Mouse (Mus musculus) hindlimb bud, embryonic 11.5 days (tissue): Measurements from ENCODE around the gene Car5a.

ENCODE experiments used
- DNase-seq: peaks from one replicate; pipeline ENCODE4 v3.0.0-alpha.2; 2012; ENCODE audit warnings: low read depth, low spot score; ENCODE audit errors: extremely low spot score

Car5a gene

DNA sequence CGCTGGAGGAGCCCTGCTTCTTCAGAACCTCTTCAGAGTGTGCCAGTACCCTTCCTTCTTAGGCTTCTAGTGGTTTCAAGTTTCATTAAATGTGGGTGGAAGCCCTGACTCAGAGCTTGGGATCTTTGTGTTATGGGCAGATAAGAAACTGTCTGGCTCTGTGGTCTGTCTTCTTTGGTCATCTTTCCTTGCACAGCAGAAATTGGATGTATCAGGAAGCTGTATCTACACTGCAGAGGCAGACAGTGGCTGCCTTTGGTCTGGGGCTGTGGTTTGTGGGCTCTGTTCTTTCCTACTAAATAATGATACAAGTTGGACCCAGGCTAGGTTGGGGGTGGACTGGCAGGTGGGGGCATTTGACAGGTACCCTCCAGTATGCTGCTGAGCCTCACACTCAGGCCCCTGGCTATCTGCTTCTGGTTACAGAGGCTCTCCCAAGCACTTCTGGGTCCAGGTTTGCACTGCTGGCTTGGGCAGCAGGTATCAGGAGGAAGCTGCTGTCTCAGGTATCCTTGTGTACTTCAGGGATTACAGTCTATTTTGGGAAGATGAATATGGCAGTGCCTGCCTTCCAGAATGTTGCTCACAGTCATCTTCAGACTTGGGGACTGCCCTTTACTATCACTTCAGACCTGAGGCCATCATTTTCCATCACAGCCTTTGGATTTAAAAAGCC is 11.3 kb upstream of the Car5a start:
- DNase-seq = no peak

DNA sequence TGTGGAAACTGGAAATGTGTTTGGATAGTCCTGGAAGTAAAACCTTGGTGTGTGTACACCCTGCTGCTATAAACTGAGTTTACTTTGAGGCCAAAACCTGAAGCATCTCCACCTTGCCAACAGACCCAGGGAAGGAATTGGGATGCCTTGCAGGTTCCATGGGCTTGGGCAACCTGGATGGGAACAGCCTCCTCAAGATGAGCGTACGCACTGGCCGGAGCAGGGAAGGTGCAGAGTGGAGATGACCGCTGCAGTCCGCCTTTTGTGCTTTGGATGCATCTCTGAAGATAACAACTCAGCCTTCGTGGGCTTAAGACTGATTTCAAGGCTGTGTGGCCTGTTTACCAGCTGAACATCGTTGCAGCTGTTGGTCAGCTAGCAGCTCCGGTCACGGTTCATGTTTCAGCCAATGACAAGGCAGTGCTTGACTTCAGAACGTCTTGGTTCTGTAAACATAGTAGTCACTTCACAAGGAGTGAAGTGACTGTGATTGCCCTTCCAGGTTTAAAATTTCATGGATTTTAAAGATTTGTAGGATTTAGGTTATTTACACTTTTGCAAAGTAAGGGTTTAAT is 10.4 kb upstream of the Car5a start:
- DNase-seq = no peak

- no peak for DNase-seq
These were observed 9.3 kb upstream of the Car5a start for GRCm38 (mm10) chr8:121953821-121954545.

DNA sequence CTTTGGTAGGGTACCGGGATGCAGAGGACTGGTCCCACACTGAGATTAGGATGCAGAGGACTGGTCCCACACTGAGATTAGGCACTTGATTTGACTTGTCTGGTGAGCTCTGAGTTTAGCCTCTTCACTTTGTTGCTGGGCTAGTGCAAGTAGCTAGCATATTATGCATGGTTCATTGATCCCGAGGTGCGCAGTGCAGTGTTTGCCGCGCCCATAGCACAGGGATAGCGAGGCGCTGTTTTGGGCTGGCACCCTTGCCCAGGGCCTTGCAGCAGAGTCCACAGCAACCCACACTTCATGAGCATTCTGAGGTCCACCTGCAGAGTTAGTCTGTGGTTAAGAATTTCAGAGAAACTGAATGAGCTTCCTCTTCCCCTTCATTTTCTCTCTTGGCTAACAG is 8.1 kb upstream of the Car5a start:
- no peak for DNase-seq

DNA sequence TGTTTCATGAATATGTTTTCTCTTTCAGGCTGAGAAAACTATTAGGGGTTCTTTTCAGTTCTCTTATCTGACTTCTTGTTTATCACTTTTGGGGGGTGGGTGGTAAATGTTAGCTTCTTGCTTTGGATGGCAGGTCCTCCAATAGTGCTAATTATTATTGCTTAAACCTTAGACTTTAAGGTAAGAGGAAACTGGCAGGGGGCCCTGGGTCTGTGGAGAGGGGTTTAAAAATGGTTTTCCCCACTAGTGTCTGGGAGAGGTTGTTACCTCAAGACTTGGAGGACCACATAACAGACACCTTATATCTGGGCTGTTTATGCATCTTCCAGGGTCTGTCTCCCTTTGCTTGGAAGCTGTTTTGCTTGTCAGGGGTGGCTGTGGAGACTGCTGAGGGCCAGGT is 7.4 kb upstream of the Car5a start:
- DNase-seq = no peak

GRCm38 (mm10) chr8:121951656-121952009 is 6.9 kb upstream of the Car5a start:
- no peak for DNase-seq

DNA sequence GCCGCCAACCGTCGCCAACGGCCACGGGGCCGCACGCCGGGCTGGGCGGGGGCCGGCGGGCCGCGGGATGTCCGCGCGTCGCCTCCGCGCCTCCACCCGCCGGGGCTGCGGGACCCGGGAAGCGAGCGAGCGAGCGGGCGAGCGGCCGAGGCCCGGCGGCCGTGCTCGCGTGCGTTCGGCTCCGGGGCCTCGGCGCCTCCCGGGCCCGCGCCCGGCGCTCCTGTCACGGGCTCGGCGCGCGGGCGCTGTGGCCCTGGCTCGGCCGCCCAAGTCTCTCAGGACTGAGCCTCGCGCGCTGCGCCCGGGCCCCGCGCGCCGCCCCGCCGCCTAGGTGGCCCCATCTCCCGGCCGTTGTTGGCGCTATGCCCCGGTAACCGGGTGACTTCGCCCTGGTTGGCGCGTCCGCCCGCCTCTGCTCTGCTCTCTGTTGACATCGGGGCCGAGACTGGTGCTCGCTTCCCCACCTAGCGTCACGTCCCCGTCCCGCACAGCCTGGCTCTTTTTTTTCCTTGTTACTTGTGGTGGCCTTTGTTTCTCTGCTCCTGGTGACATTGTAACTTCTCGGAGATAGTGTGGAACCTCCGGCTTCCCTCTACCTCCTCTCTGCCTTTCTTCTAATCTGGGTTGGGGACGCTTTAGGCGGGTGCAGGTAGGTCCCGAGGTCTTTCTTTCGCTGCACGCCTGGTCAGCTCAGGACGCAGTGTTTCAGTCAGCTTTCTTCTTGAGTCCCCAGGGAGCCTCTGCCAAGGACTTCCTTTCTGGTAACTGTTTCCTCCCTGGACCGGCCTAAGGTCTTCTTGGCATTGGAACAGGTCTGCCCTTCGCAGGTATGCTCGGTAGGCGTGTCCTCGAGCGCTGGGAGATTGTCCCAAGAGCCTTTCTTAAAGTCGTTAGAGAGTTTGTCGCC is 6.3 kb upstream of the Car5a start:
- no peak for DNase-seq

- peak; percentile 97 for DNase-seq
These were observed 5.4 kb upstream of the Car5a start for GRCm38 (mm10) chr8:121949941-121950748.

DNA sequence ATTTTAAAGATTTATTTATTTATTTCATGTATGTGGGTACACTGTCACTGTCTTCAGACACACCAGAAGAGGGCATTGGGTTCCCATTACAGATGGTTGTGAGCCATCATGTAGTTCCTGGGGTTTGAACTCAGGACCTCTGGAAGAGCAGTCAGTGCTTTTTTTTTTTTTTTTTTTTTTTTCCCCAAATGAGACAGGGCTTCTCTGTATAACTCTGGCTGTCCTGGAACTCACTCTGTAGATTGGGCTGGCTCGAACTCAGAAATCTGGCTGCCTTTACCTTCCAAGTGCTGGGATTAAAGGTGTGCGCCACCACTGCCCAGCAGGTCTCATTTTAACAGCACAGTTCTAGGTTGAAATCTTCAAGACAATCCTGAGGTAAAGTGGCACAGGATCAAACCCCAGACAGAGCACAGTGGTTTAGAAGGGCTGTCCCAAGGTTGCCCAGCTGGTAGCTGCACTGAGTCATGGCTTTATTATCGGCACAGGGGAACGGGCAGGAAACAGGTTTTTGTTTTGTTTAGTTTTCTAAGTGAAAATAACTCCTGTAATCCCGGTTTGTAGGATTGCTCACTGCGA is 4.6 kb upstream of the Car5a start, which contains the start of gene Banp:
Gene Banp (plus strand): TSS at position 529 of the 579 bp plus-strand sequence.
- DNase-seq = no peak

- DNase-seq = no peak
These were observed 3.8 kb upstream of the Car5a start for GRCm38 (mm10) chr8:121948321-121949145.

GRCm38 (mm10) chr8:121947753-121948141 is 3.0 kb upstream of the Car5a start:
- peak; percentile 77 for DNase-seq

GRCm38 (mm10) chr8:121947047-121947752 is 2.5 kb upstream of the Car5a start:
- DNase-seq = no peak

DNA sequence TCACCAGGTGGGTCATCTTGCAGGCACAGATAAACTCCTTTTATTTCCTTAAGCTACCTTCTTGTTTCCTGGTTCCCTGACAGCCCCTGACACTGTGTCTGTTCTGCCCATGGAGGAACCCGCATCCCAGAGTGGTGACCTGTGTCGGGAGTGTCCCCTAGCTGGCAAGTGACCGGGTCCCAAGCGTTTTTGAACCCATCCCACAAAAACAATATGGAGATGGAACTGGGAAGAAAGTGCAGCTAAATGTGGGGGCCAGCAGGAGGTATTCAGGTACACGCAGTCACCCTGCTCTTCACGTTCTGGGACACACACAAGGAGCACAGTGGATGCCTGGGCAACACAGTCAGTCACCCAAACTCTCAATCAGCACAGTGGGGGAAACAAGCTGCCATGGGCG is 1.6 kb upstream of the Car5a start:
- no peak for DNase-seq

GRCm38 (mm10) chr8:121943716-121944115 is 988 bp downstream of the Car5a start:
- no peak for DNase-seq

- DNase-seq = no peak
These were observed 1.6 kb downstream of the Car5a start for GRCm38 (mm10) chr8:121943057-121943540.

- DNase-seq = no peak
These were observed 6.0 kb downstream of the Car5a start for GRCm38 (mm10) chr8:121938732-121939131.

DNA sequence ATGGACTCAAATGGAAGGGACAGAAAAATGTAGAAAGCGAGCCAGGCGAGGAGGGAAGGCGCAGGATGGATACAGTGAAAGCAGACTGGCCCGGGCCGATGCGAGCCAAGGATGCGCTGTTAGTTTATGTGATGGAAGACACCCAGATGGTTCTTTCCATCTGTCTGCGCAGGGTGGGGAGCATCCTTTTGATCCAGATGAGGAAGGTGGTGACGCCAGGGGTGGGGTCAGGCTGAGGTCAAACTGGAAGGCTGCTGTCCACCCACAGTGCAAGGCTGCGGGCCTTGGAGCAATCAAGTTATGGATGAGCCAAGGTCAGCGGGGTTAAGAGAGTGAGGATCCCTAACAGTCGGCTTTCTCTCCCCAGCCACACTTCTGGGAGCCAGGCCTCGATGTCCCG is 8.3 kb downstream of the Car5a start:
- DNase-seq = no peak
